Mouse (Mus musculus) olfactory bulb, adult 2 months (tissue): ENCODE results near the gene Mpdz.

Experiments used
- CTCF ChIP-seq: fragments of 200-500 bp; IDR thresholded peaks from 2 replicates; pipeline ENCODE4 v1.5.1; 2012; ENCODE audit warnings: low read depth, mild to moderate bottlenecking, low read length, moderate library complexity; ENCODE audit not compliant: insufficient read depth
- POLR2A ChIP-seq: fragments of 200-500 bp; IDR thresholded peaks from 2 replicates; pipeline ENCODE4 v1.6.1; 2012; ENCODE audit warnings: mild to moderate bottlenecking, low read depth, low read length, moderate library complexity; ENCODE audit not compliant: insufficient read depth

DNA sequence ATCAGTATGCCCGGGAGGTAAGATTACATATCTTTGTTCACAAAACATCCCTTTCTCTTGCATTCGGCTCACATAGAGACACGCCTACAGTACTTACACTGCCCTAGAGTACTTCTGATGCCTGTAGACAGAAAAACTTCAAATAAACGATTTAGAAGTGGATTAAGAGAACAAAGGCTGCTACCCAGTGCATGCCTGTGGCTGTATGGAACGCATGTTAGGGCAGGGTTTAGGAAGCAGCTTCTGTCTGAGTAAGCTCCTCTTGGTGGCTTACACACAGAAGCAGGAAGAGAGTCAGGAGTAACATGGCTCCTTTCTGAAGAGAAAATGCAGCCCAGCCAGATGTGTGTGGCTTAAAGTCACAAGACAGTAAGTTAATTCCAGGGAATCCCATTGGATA lies 206.4 kb downstream of the Mpdz start:
- TF ChIP-seq CTCF (no peak), POLR2A (no peak)
